Mouse (Mus musculus) embryonic facial prominence, embryonic 14.5 days (tissue): Measurements from ENCODE around the gene Spint3. TPM values are rescaled to one million over a fixed set of nuclear protein-coding genes. Genes with fewer than 3 reads are reported as not detected.
A peak's percentile ranks its signal among the peaks of the same experiment; 100 is the strongest.

Experiments
- ATAC-seq: fragments of 200-750 bp; cut with Nextera tagmentation; 2 replicates; pipeline ENCODE4 v1.8.0; 2017; ENCODE audit warnings: low read depth, moderate number of reproducible peaks, moderate TSS enrichment
- DNase-seq: peaks from one replicate; pipeline ENCODE4 v3.0.0-alpha.2; 2015; ENCODE audit warnings: low spot score
- H3K27ac ChIP-seq: fragments of 300-500 bp; sonication (generic); replicated peaks from 2 replicates; pipeline ENCODE4 v1.5.1; 2014; ENCODE audit warnings: low read depth, mild to moderate bottlenecking, low read length, moderate library complexity
- H3K27me3 ChIP-seq: fragments of 300-500 bp; sonication (generic); replicated peaks from 2 replicates; pipeline ENCODE4 v1.6.1; 2014; ENCODE audit warnings: low read length; ENCODE audit not compliant: control insufficient read depth, insufficient read depth
- H3K36me3 ChIP-seq: fragments of 300-500 bp; sonication (generic); 2 replicates; pipeline ENCODE4 v1.6.1; 2014; ENCODE audit warnings: low read length, mixed read lengths; ENCODE audit not compliant: control insufficient read depth, insufficient read depth
- H3K4me1 ChIP-seq: fragments of 300-500 bp; sonication (generic); 2 replicates; pipeline ENCODE4 v1.6.1; 2014; ENCODE audit warnings: antibody characterized with exemption, low read length; ENCODE audit not compliant: control insufficient read depth, insufficient read depth
- H3K4me2 ChIP-seq: fragments of 300-500 bp; sonication (generic); 2 replicates; pipeline ENCODE4 v1.6.1; 2014; ENCODE audit warnings: low read depth, mild to moderate bottlenecking, low read length, moderate library complexity, mixed read lengths
- H3K4me3 ChIP-seq: fragments of 300-500 bp; sonication (generic); 2 replicates; pipeline ENCODE4 v1.5.1; 2014; ENCODE audit warnings: low read depth, mild to moderate bottlenecking, low read length
- H3K9ac ChIP-seq: fragments of 300-500 bp; sonication (generic); 2 replicates; pipeline ENCODE4 v1.6.1; 2014; ENCODE audit warnings: low read depth, mild to moderate bottlenecking, low read length, moderate library complexity, mixed read lengths
- H3K9me3 ChIP-seq: fragments of 300-500 bp; sonication (generic); 2 replicates; pipeline ENCODE4 v1.6.1; 2016; ENCODE audit warnings: low read length; ENCODE audit not compliant: control insufficient read depth
- WGBS: fragments of 180-500 bp; shearing (Covaris S2); extraction: QIAGEN DNeasy Blood & Tissue Kit; methylation state at CpG from one replicate; pipeline ENCODE4 v1.1.7; 2014; 5-methylcytosine and 5-hydroxymethylcytosine counted together
- polyA plus RNA-seq: library from polyadenylated mRNA; unstranded; fragments of >200 nt; fragmentation: Nextera tagmentation; extraction: Ambion mirVana; gene quantifications from 2 replicates; pipeline ENCODE4 v1.2.1, GENCODE M21; 2014

The Spint3 gene
- polyA plus RNA-seq, 1 experiment from 2014 or later: not detected

GRCm38 (mm10) chr2:164560106-164560505 is 13.2 kb downstream of the Spint3 start:
- H3K4me1 ChIP-seq: 0 out of 2 replicates have a peak, but pooled peaks cover 5% of the 10 kb centered on the region
- H3K4me3 ChIP-seq: no peak overlapping the region
- ATAC-seq: no peak
- no peaks in the 10 kb centered on the region for H3K36me3 ChIP-seq
- no peak overlapping the region for H3K27ac ChIP-seq
- no peaks in the 10 kb centered on the region for H3K27me3 ChIP-seq
- H3K4me2 ChIP-seq: no peak overlapping the region
- 91% methylated on average over 8 of the region's 8 CpGs for WGBS
- no peak for DNase-seq
- no peak overlapping the region for H3K9ac ChIP-seq
- H3K9me3 ChIP-seq: no peaks in the 10 kb centered on the region

GRCm38 (mm10) chr2:164558991-164559645 is 14.1 kb downstream of the Spint3 start:
- Histone ChIP-seq H3K9ac (no peak overlapping the region), H3K27ac (no peak overlapping the region), H3K9me3 (no peaks in the 10 kb centered on the region), H3K36me3 (no peaks in the 10 kb centered on the region), H3K4me1 (0 out of 2 replicates have a peak, but pooled peaks cover 5% of the 10 kb centered on the region), H3K4me2 (no peak overlapping the region), H3K4me3 (no peak overlapping the region), H3K27me3 (no peaks in the 10 kb centered on the region)
- WGBS: 39% methylated on average over 16 of the region's 16 CpGs
- peak; percentile 50 for DNase-seq
- no peak for ATAC-seq

GRCm38 (mm10) chr2:164558426-164558825 is 14.8 kb downstream of the Spint3 start:
- Histone ChIP-seq H3K36me3 (no peaks in the 10 kb centered on the region), H3K4me2 (no peak overlapping the region), H3K4me1 (0 out of 2 replicates have a peak, but pooled peaks cover 5% of the 10 kb centered on the region), H3K4me3 (no peak overlapping the region), H3K27ac (no peak overlapping the region), H3K27me3 (no peaks in the 10 kb centered on the region), H3K9ac (no peak overlapping the region), H3K9me3 (no peaks in the 10 kb centered on the region)
- ATAC-seq: no peak
- 75% methylated on average over 8 of the region's 8 CpGs for WGBS
- DNase-seq: no peak

- no peak for ATAC-seq
- Histone ChIP-seq H3K4me3 (no peak overlapping the region), H3K27me3 (no peaks in the 10 kb centered on the region; the same call in 1 of the 2 replicates), H3K27ac (no peak overlapping the region), H3K9ac (no peak overlapping the region), H3K4me1 (no peaks in the 10 kb centered on the region), H3K4me2 (no peak overlapping the region), H3K36me3 (no peaks in the 10 kb centered on the region), H3K9me3 (no peaks in the 10 kb centered on the region)
- 85% methylated on average over 9 of the region's 9 CpGs for WGBS
- DNase-seq: no peak
These were observed 21.8 kb downstream of the Spint3 start for GRCm38 (mm10) chr2:164551502-164551901.

GRCm38 (mm10) chr2:164550895-164551269 is 22.4 kb downstream of the Spint3 start:
- DNase-seq: no peak
- H3K9me3 ChIP-seq: no peaks in the 10 kb centered on the region
- no peak for ATAC-seq
- no peaks in the 10 kb centered on the region for H3K4me1 ChIP-seq
- no peak overlapping the region for H3K4me3 ChIP-seq
- no peak overlapping the region for H3K9ac ChIP-seq
- H3K27ac ChIP-seq: no peak overlapping the region
- H3K27me3 ChIP-seq: no peaks in the 10 kb centered on the region; the same call in 1 of the 2 replicates
- 65% methylated on average over 2 of the region's 2 CpGs for WGBS
- no peaks in the 10 kb centered on the region for H3K36me3 ChIP-seq
- H3K4me2 ChIP-seq: no peak overlapping the region

GRCm38 (mm10) chr2:164549963-164550894 is 23.0 kb downstream of the Spint3 start:
- Histone ChIP-seq H3K4me1 (no peaks in the 10 kb centered on the region), H3K4me3 (no peak overlapping the region), H3K9ac (no peak overlapping the region), H3K27ac (no peak overlapping the region), H3K36me3 (no peaks in the 10 kb centered on the region), H3K27me3 (no peaks in the 10 kb centered on the region; the same call in 1 of the 2 replicates), H3K4me2 (no peak overlapping the region), H3K9me3 (no peaks in the 10 kb centered on the region)
- DNase-seq: no peak
- WGBS: 22% methylated on average over 10 of the region's 10 CpGs
- ATAC-seq: no peak

- Histone ChIP-seq H3K4me1 (no peaks in the 10 kb centered on the region), H3K9ac (no peak overlapping the region), H3K9me3 (no peaks in the 10 kb centered on the region), H3K27me3 (no peaks in the 10 kb centered on the region; the same call in 1 of the 2 replicates), H3K27ac (no peak overlapping the region), H3K36me3 (no peaks in the 10 kb centered on the region), H3K4me2 (no peak overlapping the region), H3K4me3 (no peak overlapping the region)
- no peak for ATAC-seq
- WGBS: 45% methylated on average over 4 of the region's 4 CpGs
- DNase-seq: no peak
These were observed 23.9 kb downstream of the Spint3 start for GRCm38 (mm10) chr2:164549338-164549737.

GRCm38 (mm10) chr2:164544454-164545097 is 28.7 kb downstream of the Spint3 start:
- H3K27ac ChIP-seq: no peak overlapping the region
- ATAC-seq: peak; percentile 44; the same call in 1 of the 2 replicates
- no peak overlapping the region for H3K4me2 ChIP-seq
- no peaks in the 10 kb centered on the region for H3K36me3 ChIP-seq
- H3K4me1 ChIP-seq: peaks cover 7% of the 10 kb centered on the region; the same call in 1 of the 2 replicates
- 38% methylated on average over 5 of the region's 5 CpGs for WGBS
- no peaks in the 10 kb centered on the region for H3K9me3 ChIP-seq
- H3K27me3 ChIP-seq: no peaks in the 10 kb centered on the region
- no peak overlapping the region for H3K9ac ChIP-seq
- no peak overlapping the region for H3K4me3 ChIP-seq
- no peak for DNase-seq
